Mouse (Mus musculus): ENCODE measurements around the gene Gm45234.

GRCm38 (mm10) chr6:124737040-124737439 lies 18.8 kb downstream of the Gm45234 start:
- no peak for TF ChIP-seq CEBPB (IDR thresholded peaks at IDR 0.05; ENCODE audit: insufficient read depth, poor library complexity, severe bottlenecking)
- no peak for TF ChIP-seq POLR2A (IDR thresholded peaks at IDR 0.05; ENCODE audit: insufficient read length, low read depth)

All from myocyte (in vitro differentiated cells).